Mouse (Mus musculus): ENCODE data around the gene Serinc5.
"Not testable (repeated sequence)": the region's sequence is repeated elsewhere in the genome, so short reads cannot be mapped to it uniquely, and the experiment has no call there.

- peak; percentile 42 for TF ChIP-seq CTCF (IDR thresholded peaks at IDR 0.05; ENCODE audit: low read depth)
- TF ChIP-seq EP300 (IDR thresholded peaks at IDR 0.05; ENCODE audit: low read depth), result not testable (repeated sequence)
These were observed 5.6 kb upstream of the Serinc5 start for GRCm38 (mm10) chr13:92605306-92605705.

All from liver, postnatal 0 days (tissue).